In genomic region chr11:24371687-24371950, GRCm38 (mm10) we compare ENCODE assay signal across 11 mouse cellular contexts.
A peak's percentile ranks its signal among the peaks of the same experiment; 100 is the strongest.
DNase-seq lines count a peak whose midpoint lies in the region; ATAC-seq and TF ChIP-seq lines count a peak whose summit lies in the region.
"Had no signal": no experiment of that assay in that cellular context is flagged by ENCODE, and none has a peak within 500 bp of the region (broad histone marks: within the 10 kb centered on the region; RNA-seq: fewer than 3 reads in every experiment).

No protein-coding gene starts in this region.

- no peak for TF ChIP-seq CTCF in small intestine, adult 2 months (IDR thresholded peaks at IDR 0.05; ENCODE audit: extremely low read depth, insufficient read length, insufficient replicate concordance, low read depth, low read length)

- no peaks in the 10 kb centered on the region for H3K36me3 ChIP-seq in midbrain, embryonic 12.5 days
- H3K36me3 ChIP-seq in midbrain, embryonic 11.5 days (ENCODE audit: control insufficient read depth, insufficient read depth, low read length) = no peaks in the 10 kb centered on the region
- no peaks in the 10 kb centered on the region for H3K36me3 ChIP-seq in hindbrain, embryonic 15.5 days
- no peaks in the 10 kb centered on the region for H3K36me3 ChIP-seq in small intestine, adult 2 months (ENCODE audit: control insufficient read depth, insufficient read depth, low read length)
- H3K36me3 ChIP-seq: liver, embryonic 15.5 days had no signal

- no peak overlapping the region for H3K9ac ChIP-seq in midbrain, embryonic 12.5 days (replicated peaks)
- no peak overlapping the region for H3K9ac ChIP-seq in midbrain, embryonic 11.5 days (ENCODE audit: low read length)
- H3K9ac ChIP-seq in hindbrain, embryonic 15.5 days = no peak overlapping the region
- H3K9ac ChIP-seq: liver, embryonic 15.5 days had no signal

- peaks cover 39% of the 10 kb centered on the region for H3K4me1 ChIP-seq in midbrain, embryonic 12.5 days
- H3K4me1 ChIP-seq in midbrain, embryonic 11.5 days (ENCODE audit: control insufficient read depth, insufficient read depth, low read length) = peaks cover 12% of the 10 kb centered on the region; the same call in 1 of the 2 replicates
- H3K4me1 ChIP-seq in hindbrain, embryonic 15.5 days (replicated peaks) = peaks cover 30% of the 10 kb centered on the region
- H3K4me1 ChIP-seq in small intestine, adult 2 months (ENCODE audit: control insufficient read depth, insufficient read depth, insufficient read length, low read length) = peaks cover 11% of the 10 kb centered on the region

- ATAC-seq in midbrain, embryonic 12.5 days (ENCODE audit: low FRiP score, low read depth) = peak; percentile 42; the same call in 1 of the 2 replicates
- ATAC-seq in midbrain, embryonic 11.5 days (ENCODE audit: low FRiP score) = no peak; the same call in 1 of the 2 replicates
- peak; percentile 55; the same call in 1 of the 2 replicates for ATAC-seq in hindbrain, embryonic 15.5 days (ENCODE audit: low FRiP score, low read depth)

- no peak overlapping the region for H3K4me2 ChIP-seq in midbrain, embryonic 12.5 days (replicated peaks)
- no peak overlapping the region for H3K4me2 ChIP-seq in midbrain, embryonic 11.5 days
- no peak overlapping the region for H3K4me2 ChIP-seq in hindbrain, embryonic 15.5 days
- H3K4me2 ChIP-seq: liver, embryonic 15.5 days had no signal

- 63% methylated on average over 5 of the region's 5 CpGs for WGBS in midbrain, embryonic 12.5 days
- 68% methylated on average over 5 of the region's 5 CpGs for WGBS in midbrain, embryonic 11.5 days
- 39% methylated on average over 5 of the region's 5 CpGs for WGBS in hindbrain, embryonic 15.5 days
- WGBS in small intestine, adult 2 months = 20% methylated on average over 5 of the region's 5 CpGs

- H3K9me3 ChIP-seq in midbrain, embryonic 12.5 days = no peaks in the 10 kb centered on the region
- no peaks in the 10 kb centered on the region for H3K9me3 ChIP-seq in midbrain, embryonic 11.5 days (ENCODE audit: control insufficient read depth, low read length)
- H3K9me3 ChIP-seq in hindbrain, embryonic 15.5 days = no peaks in the 10 kb centered on the region
- H3K9me3 ChIP-seq: liver, embryonic 15.5 days had no signal

- no peak overlapping the region for H3K4me3 ChIP-seq in midbrain, embryonic 12.5 days
- no peak overlapping the region for H3K4me3 ChIP-seq in midbrain, embryonic 11.5 days (ENCODE audit: low read depth, low read length)
- H3K4me3 ChIP-seq in hindbrain, embryonic 15.5 days = no peak overlapping the region
- peak overlapping the region; percentile 57 for H3K4me3 ChIP-seq in small intestine, adult 2 months (ENCODE audit: low read depth, low read length)
- H3K4me3 ChIP-seq: left cerebral cortex, adult 2 months; liver, embryonic 15.5 days had no signal

- peak; percentile 11 for DNase-seq in adrenal gland, postnatal 10 days
- no peak for DNase-seq in adrenal gland, postnatal 14 days
- DNase-seq in midbrain, embryonic 11.5 days (ENCODE audit: low spot score, missing footprints) = no peak
- no peak for DNase-seq in yolk sac, embryonic 10.5 days (ENCODE audit: low spot score)
- no peak for DNase-seq in natural killer cell, adult 2 months (ENCODE audit: low spot score in 2 of 2)

- H3K27ac ChIP-seq in midbrain, embryonic 12.5 days (replicated peaks) = peak overlapping the region; percentile 52; the same call in 1 of the 2 replicates
- no peak overlapping the region for H3K27ac ChIP-seq in midbrain, embryonic 11.5 days (ENCODE audit: low read depth, low read length)
- H3K27ac ChIP-seq in hindbrain, embryonic 15.5 days (replicated peaks) = 0 out of 2 replicates have a peak overlapping the region, but pooled peaks have one; percentile 50
- H3K27ac ChIP-seq in small intestine, adult 2 months (ENCODE audit: insufficient read depth, low read depth, low read length) = peak overlapping the region; percentile 56
- H3K27ac ChIP-seq: kidney, postnatal 0 days; left cerebral cortex, adult 2 months; liver, embryonic 15.5 days had no signal

- no peak for TF ChIP-seq POLR2A in small intestine, adult 2 months (IDR thresholded peaks at IDR 0.05; ENCODE audit: low read depth, low read length)

- peaks cover 3% of the 10 kb centered on the region for H3K27me3 ChIP-seq in midbrain, embryonic 12.5 days
- H3K27me3 ChIP-seq in midbrain, embryonic 11.5 days (ENCODE audit: control insufficient read depth, insufficient read depth, low read length) = no peaks in the 10 kb centered on the region
- no peaks in the 10 kb centered on the region for H3K27me3 ChIP-seq in hindbrain, embryonic 15.5 days
- H3K27me3 ChIP-seq in small intestine, adult 2 months (ENCODE audit: control insufficient read depth, insufficient read depth, low read length) = no peaks in the 10 kb centered on the region
- H3K27me3 ChIP-seq: liver, embryonic 15.5 days had no signal
